Mouse (Mus musculus): Measurements from ENCODE around the gene Fuca1.

GRCm38 (mm10) chr4:135954241-135954640 lies 33.7 kb downstream of the Fuca1 start:
- TF ChIP-seq CTCF (IDR thresholded peaks at IDR 0.05) (peak; percentile 95), POLR2A (IDR thresholded peaks at IDR 0.05; ENCODE audit: insufficient read depth, low read depth, low read length) (no peak), EP300 (IDR thresholded peaks at IDR 0.05; ENCODE audit: insufficient read depth, low read depth, low read length) (peak; percentile 69; the same call in 1 of the 2 replicates)
